Mouse (Mus musculus): ENCODE results near the gene Cdip1.

DNA sequence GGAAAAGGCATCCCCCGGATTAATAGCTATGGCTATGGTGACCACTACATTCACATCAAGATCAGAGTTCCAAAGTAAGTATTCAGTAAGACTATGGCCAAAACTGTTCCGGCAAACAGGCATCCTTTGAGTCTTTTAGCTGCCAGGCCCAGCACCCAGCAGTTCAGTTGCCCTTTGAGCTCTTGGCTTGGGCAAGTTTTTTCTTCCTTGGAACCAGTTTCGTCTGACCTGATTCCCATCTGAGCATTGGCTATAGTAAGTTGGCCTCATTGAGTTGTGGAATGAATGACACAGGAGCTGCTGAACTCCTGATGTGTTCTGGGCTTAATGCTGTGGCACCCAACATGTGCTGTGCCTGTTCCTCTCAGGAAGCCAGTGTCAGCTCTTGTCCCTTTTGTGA, 88.9 kb downstream of the Cdip1 start:
- no peak for TF ChIP-seq POLR2A (IDR thresholded peaks at IDR 0.05; ENCODE audit: borderline replicate concordance, low read depth, low read length)
- TF ChIP-seq CTCF (IDR thresholded peaks at IDR 0.05; ENCODE audit: low read depth, low read length): no peak
